Mouse (Mus musculus): ENCODE results near the gene Dip2b. TPM values are rescaled to one million over a fixed set of nuclear protein-coding genes. Genes with fewer than 3 reads are reported as not detected.
A peak's percentile ranks its signal among the peaks of the same experiment; 100 is the strongest.

Gene Dip2b
- total and polyA plus RNA-seq, 2 experiments from 2014 or later, result 8.3 to 40.6 TPM

DNA sequence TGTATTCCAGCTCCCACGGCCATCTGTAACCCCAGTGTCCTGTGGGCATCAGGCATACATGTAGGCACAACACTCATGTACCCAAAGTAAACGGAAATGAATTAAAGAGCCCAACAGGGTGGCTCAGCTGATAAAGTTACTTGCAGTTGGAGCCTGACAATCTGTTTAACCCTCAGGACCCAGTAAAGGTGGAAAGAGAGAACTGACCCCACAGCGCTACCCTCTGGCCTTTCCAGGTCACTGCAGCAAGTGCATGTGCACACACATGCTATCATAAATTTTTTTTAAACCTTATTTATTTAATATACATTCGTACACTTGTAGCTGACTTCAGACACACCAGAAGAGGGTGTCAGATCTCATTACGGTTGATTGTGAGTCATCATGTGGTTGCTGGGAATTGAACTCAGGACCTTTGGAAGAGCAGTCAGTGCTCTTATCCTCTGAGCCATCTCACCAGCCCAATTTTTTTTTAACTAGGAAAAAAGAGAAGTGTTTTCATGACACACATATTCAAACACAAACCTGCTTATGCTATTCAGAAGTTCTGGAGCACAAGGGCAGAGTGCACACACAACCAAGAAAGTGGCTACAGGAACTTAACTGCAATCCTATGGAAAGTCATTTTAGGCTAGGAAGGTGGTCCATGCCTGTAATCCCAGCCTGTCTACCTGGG, 146.5 kb downstream of the Dip2b start:
- no peak overlapping the region for H3K27ac ChIP-seq (ENCODE audit: low read depth, low read length)
- no peak overlapping the region for H3K9ac ChIP-seq
- DNase-seq, result peak; percentile 16
- no peak for ATAC-seq
- no peaks in the 10 kb centered on the region for H3K27me3 ChIP-seq (ENCODE audit: insufficient read depth, low read length)
- 86% methylated on average over 5 of the region's 5 CpGs for WGBS
- TF ChIP-seq CTCF (IDR thresholded peaks at IDR 0.05; ENCODE audit: low read depth), result peak; percentile 55
- H3K4me1 ChIP-seq (ENCODE audit: insufficient read depth), result no peaks in the 10 kb centered on the region
- H3K36me3 ChIP-seq (ENCODE audit: insufficient read depth), result peaks cover 77% of the 10 kb centered on the region
- H3K9me3 ChIP-seq (ENCODE audit: low read length), result no peaks in the 10 kb centered on the region
- no peak overlapping the region for H3K4me2 ChIP-seq (ENCODE audit: low read depth)
- no peak overlapping the region for H3K4me3 ChIP-seq (ENCODE audit: low read depth, low read length)

DNA sequence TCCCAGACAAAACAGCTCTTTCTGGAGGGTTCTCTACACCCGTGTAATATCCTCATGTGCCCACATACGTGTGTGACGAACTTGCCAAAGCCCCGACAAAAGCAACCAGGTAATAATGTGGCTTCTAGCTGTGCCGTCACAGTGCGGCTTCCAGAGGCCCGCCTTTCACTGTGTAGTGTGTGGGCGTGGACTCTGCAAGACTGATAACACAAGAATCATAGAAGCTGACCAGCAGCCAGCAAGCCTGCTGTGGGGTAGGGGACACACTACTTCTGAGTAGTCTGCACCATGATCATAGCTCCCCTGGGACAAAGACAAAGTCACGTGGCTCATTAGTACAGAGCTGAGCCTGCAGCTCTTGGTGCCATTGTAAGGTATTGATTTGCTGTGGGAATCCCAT, 147.8 kb downstream of the Dip2b start:
- 92% methylated on average over 9 of the region's 9 CpGs for WGBS
- no peak for ATAC-seq

DNA sequence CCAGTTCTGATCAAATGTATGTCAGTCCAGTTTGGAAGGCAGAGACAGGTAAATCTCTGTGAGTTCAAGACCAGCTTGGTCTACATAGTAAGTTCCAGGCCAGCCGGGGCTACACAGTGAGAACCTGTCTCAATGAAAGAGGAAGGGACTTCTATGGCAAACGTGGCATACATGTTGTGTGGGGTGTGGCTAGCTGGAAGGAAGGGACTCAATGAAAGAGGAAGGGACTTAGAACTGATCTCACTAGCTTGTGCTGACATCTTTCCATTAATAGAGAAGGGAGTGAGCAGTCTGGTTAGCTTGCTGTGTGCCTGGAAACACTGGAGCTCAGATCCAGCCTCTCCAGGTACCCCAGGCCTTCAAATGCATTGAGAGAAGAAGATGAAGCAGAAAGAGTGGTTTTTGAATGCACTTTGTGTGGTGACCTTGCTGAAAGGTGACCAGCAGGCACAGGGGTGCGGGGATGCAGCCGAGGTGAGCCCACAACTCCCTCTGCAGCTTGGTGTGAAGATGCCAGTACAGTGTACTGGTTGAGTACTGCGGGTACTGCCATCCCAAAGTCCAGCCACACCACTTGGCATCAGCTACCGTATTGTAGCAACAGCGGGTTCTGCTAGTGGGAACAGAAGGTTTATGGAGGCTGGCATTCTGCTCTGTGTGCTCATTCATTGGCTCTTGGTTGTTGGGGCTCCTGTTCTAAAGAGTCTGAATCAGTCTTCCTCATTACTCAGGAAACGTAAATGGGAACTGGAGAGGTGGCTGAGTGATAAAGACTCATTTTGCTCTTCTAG, 148.6 kb downstream of the Dip2b start:
- TF ChIP-seq CTCF (IDR thresholded peaks at IDR 0.05; ENCODE audit: low read depth), result no peak
- no peaks in the 10 kb centered on the region for H3K27me3 ChIP-seq (ENCODE audit: insufficient read depth, low read length)
- H3K27ac ChIP-seq (ENCODE audit: low read depth, low read length), result no peak overlapping the region
- H3K36me3 ChIP-seq (ENCODE audit: insufficient read depth), result peaks cover 76% of the 10 kb centered on the region
- no peaks in the 10 kb centered on the region for H3K4me1 ChIP-seq (ENCODE audit: insufficient read depth)
- no peak overlapping the region for H3K9ac ChIP-seq
- no peaks in the 10 kb centered on the region for H3K9me3 ChIP-seq (ENCODE audit: low read length)
- H3K4me3 ChIP-seq (ENCODE audit: low read depth, low read length), result no peak overlapping the region
- H3K4me2 ChIP-seq (ENCODE audit: low read depth), result no peak overlapping the region
- no peak for DNase-seq
- ATAC-seq, result no peak
- 90% methylated on average over 8 of the region's 8 CpGs for WGBS

More for the DNA sequence above, 147.8 kb downstream of the Dip2b start:
- H3K4me2 ChIP-seq (ENCODE audit: low read depth), result no peak overlapping the region
- no peak overlapping the region for H3K9ac ChIP-seq
- no peak overlapping the region for H3K4me3 ChIP-seq (ENCODE audit: low read depth, low read length)
- H3K36me3 ChIP-seq (ENCODE audit: insufficient read depth), result peaks cover 76% of the 10 kb centered on the region
- no peak for DNase-seq
- H3K27ac ChIP-seq (ENCODE audit: low read depth, low read length), result no peak overlapping the region
- TF ChIP-seq CTCF (IDR thresholded peaks at IDR 0.05; ENCODE audit: low read depth), result no peak
- H3K4me1 ChIP-seq (ENCODE audit: insufficient read depth), result no peaks in the 10 kb centered on the region
- no peaks in the 10 kb centered on the region for H3K27me3 ChIP-seq (ENCODE audit: insufficient read depth, low read length)
- H3K9me3 ChIP-seq (ENCODE audit: low read length), result no peaks in the 10 kb centered on the region

DNA sequence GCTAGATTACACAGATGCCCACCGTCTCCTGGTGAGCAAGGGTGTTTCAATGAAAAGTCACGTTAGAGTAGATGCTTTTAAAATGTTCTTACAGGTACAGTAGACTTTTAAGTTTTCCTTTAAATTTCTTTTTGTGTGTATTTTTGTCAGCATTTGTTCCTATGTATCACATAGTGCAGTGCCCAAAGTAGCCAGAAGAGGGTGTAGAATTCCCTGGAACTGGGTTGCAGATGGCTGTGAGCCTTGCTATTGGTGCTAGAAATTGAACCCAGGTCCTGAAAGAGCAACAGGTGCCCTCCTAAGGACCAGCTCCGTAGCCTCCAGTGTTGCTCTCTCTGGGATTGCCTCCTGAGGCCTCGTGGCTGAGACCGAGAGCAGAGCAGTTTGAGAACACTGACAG, 150.1 kb downstream of the Dip2b start:
- Histone ChIP-seq H3K27me3 (ENCODE audit: insufficient read depth, low read length) (no peaks in the 10 kb centered on the region), H3K27ac (ENCODE audit: low read depth, low read length) (no peak overlapping the region), H3K4me2 (ENCODE audit: low read depth) (no peak overlapping the region), H3K9ac (no peak overlapping the region), H3K9me3 (ENCODE audit: low read length) (no peaks in the 10 kb centered on the region), H3K4me1 (ENCODE audit: insufficient read depth) (no peaks in the 10 kb centered on the region), H3K4me3 (ENCODE audit: low read depth, low read length) (no peak overlapping the region), H3K36me3 (ENCODE audit: insufficient read depth) (peaks cover 81% of the 10 kb centered on the region)
- no peak for DNase-seq
- no peak for ATAC-seq
- TF ChIP-seq CTCF (IDR thresholded peaks at IDR 0.05; ENCODE audit: low read depth), result peak; percentile 49
- WGBS, result 97% methylated on average over 5 of the region's 5 CpGs

DNA sequence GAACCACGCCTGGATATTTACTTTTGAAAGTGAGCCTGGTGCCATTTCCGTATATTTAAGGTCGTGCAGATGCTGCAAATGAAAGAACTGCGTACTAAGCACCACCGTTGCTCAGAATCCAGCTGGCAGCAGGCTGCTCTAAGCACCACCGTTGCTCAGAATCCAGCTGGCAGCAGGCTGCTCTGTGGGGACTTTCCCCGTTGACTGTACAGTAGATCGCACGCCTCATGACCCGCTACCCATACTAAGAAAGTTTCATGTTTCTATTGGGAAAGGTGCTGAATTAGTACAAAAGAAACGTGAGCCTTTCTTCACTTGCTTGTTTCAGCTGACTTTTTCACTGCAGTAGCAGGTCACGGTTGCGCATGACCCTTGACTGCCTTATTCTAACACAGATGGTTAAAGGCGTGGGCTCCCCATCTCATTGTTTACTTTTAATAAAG, 150.5 kb downstream of the Dip2b start:
- Histone ChIP-seq H3K9ac (no peak overlapping the region), H3K27ac (ENCODE audit: low read depth, low read length) (no peak overlapping the region), H3K4me2 (ENCODE audit: low read depth) (no peak overlapping the region), H3K36me3 (ENCODE audit: insufficient read depth) (peaks cover 84% of the 10 kb centered on the region), H3K27me3 (ENCODE audit: insufficient read depth, low read length) (no peaks in the 10 kb centered on the region), H3K9me3 (ENCODE audit: low read length) (no peaks in the 10 kb centered on the region), H3K4me1 (ENCODE audit: insufficient read depth) (no peaks in the 10 kb centered on the region), H3K4me3 (ENCODE audit: low read depth, low read length) (no peak overlapping the region)
- WGBS, result 81% methylated on average over 14 of the region's 14 CpGs
- TF ChIP-seq CTCF (IDR thresholded peaks at IDR 0.05; ENCODE audit: low read depth), result no peak
- no peak for DNase-seq
- ATAC-seq, result no peak

DNA sequence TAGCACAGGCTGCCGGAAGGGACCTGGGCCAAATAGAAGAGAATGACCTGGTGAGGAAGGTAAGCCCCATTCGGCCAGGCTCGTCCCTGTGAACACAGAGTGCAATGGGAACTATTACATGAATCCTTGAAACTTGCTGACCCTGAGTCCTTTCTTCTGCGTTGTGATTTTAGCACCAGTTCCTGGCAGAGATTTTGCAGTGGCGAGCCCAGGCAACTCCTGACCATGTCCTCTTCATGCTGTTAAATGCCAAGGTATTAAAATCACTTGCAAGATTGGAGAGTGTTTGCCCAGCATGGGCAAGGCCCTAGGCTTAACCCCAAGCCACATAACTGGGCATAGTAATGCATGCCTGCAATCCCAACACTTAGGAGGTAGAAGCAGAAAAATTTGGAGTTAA, 151.6 kb downstream of the Dip2b start:
- TF ChIP-seq CTCF (IDR thresholded peaks at IDR 0.05; ENCODE audit: low read depth), result no peak
- Histone ChIP-seq H3K4me1 (ENCODE audit: insufficient read depth) (no peaks in the 10 kb centered on the region), H3K4me2 (ENCODE audit: low read depth) (no peak overlapping the region), H3K36me3 (ENCODE audit: insufficient read depth) (peaks cover 86% of the 10 kb centered on the region), H3K27ac (ENCODE audit: low read depth, low read length) (no peak overlapping the region), H3K9me3 (ENCODE audit: low read length) (no peaks in the 10 kb centered on the region), H3K27me3 (ENCODE audit: insufficient read depth, low read length) (no peaks in the 10 kb centered on the region), H3K4me3 (ENCODE audit: low read depth, low read length) (no peak overlapping the region), H3K9ac (no peak overlapping the region)
- DNase-seq, result no peak
- WGBS, result 97% methylated on average over 5 of the region's 5 CpGs
- no peak for ATAC-seq
